Mouse (Mus musculus) small intestine, adult 2 months (tissue): ENCODE measurements around the gene 4930535I16Rik.
A peak's percentile ranks its signal among the peaks of the same experiment; 100 is the strongest.

Experiments used
- CTCF ChIP-seq: fragments of 200-500 bp; IDR thresholded peaks from 2 replicates; pipeline ENCODE4 v1.5.1; 2012; ENCODE audit warnings: low read depth, mild to moderate bottlenecking, control low read depth, inconsistent platforms, low read length, moderate library complexity, mixed read lengths; ENCODE audit not compliant: insufficient replicate concordance, insufficient read length; ENCODE audit errors: extremely low read depth
- POLR2A ChIP-seq: fragments of 200-500 bp; IDR thresholded peaks from 2 replicates; pipeline ENCODE4 v1.6.1; 2012; ENCODE audit warnings: low read depth, mild to moderate bottlenecking, control low read depth, inconsistent platforms, low read length, moderate library complexity

DNA sequence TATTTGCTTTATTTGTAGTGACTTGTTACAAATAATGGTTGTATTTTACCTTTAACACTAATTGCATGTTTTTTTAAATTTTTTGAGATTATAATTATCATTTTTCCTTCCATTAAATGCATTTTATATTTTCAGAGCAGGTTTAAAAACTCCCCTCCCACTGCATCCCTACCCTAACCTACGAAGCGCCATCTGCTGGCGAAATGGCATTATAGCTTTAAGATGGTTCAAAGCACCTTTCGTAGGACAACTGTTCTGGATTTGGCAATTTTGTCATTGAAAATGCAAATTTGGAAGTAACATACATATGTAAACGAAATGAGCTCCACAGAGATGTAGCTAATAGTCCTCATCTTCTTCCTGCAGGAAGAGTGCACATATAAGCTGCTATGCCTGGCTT, 19.1 kb downstream of the 4930535I16Rik start:
- TF ChIP-seq CTCF (peak; percentile 33; the same call in 1 of the 2 replicates), POLR2A (no peak)
